Mouse (Mus musculus): ENCODE measurements around the gene Cnot3.
"Not testable (repeated sequence)": the region's sequence is repeated elsewhere in the genome, so short reads cannot be mapped to it uniquely, and the experiment has no call there.

The Cnot3 gene

DNA sequence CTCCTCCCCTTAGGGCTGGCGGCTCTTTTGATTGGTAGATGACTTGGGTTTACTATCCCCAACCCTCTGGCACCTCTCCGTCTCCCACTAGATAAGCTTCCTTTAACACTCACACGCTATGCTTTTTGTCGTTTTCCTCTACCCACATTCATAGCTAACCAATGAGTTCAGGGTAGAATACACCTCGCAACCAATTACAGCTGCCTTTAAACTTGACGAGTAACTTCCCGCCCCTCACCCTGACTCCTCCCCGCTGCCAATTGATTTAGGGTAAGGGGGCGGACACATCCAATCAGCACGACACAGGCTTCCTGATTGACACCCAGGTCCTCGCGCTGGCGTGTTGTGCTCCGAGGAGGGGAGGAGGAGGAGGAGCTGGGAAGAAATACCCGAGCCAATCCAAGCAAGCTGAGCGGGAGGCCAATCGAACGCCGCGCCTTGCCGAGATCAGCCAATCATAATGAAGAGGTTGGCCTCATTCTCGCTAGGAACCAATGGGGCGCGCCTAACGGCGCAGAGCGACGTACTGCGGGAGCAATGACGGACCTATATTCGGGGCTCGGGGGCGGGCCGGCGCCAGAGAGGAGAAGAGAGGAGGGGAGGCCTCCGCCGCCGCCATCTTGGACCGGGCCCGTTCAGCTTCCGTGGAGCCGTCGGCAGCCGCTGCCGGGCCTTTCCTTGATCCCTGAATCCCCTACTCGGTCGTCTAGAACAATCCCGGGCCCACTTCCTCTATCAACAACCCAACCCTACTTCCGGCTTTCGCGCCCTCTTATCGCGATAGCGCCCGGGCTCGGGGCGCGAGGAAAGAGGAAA lies at the start of gene Cnot3:
Cnot3 (plus strand) TSS at position 597 of the 816 bp plus-strand sequence.
- in situ Hi-C loops (cut with MboI, MseI): loop anchor here (25.0 kb wide), 2 partner anchors 1017 to 1417 kb away; partner anchors contain the start of genes Ppp6r1, U2af2 and Zfp580

- in situ Hi-C loops (cut with MboI, MseI): not testable (repeated sequence)
Observed at GRCm38 (mm10) chr7:3597755-3598154, 47.3 kb upstream of the Cnot3 start.

GRCm38 (mm10) chr7:3601119-3601518 lies 43.9 kb upstream of the Cnot3 start:
- in situ Hi-C loops (cut with MboI, MseI): loop anchor here (25.0 kb wide), 1 partner anchor 236 kb away; the partner anchor contains the start of genes Gm15448 and Pira2

DNA sequence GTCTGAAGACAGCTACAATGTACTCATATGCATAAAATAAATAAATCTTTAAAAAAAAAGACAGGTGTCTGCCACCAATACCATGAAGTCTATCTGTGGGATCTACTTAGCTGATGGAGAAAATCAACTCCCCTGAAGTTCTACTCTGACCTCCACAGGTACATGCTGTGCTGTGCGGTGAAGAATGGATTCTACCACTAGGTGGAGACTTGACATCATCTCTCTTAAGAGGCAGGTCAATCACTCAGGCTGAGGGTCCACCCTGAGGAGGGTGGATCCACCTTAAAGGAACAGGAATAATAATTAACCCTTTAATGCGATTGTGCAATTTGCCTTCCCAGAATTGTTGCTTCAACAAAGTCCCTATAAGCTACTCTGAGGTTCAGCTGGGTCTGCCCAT lies 38.3 kb upstream of the Cnot3 start:
- in situ Hi-C loops (cut with MboI, MseI): loop anchor here (25.0 kb wide), 1 partner anchor 231 kb away; the partner anchor contains the start of genes Gm15448 and Pira2

GRCm38 (mm10) chr7:3607391-3607790 lies 37.7 kb upstream of the Cnot3 start:
- in situ Hi-C loops (cut with MboI, MseI): loop anchor here (25.0 kb wide), 1 partner anchor 230 kb away; the partner anchor contains the start of genes Gm15448 and Pira2

DNA sequence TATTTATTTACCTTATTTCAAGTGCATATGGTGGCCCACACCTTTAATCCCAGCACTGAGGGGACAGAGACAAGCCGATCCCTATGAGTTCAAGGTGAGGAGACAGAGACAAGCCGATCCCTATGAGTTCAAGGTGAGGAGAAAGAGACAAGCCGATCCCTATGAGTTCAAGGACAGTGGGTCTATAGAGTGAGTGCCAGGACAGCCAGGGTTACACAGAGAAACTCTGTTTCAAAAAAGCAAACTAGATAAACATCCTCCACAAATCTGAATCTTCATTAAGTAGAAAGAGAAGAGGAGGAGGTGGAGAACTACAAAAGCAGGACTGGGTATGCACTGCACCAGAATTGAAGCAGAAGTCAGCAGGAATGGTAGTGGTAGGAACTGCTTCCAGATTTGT lies 36.4 kb upstream of the Cnot3 start:
- in situ Hi-C loops (cut with MboI, MseI): loop anchor here (25.0 kb wide), 1 partner anchor 229 kb away; the partner anchor contains the start of genes Gm15448 and Pira2

GRCm38 (mm10) chr7:3609082-3609481 lies 36.0 kb upstream of the Cnot3 start:
- in situ Hi-C loops (cut with MboI, MseI): loop anchor here (25.0 kb wide), 1 partner anchor 228 kb away; the partner anchor contains the start of genes Gm15448 and Pira2

DNA sequence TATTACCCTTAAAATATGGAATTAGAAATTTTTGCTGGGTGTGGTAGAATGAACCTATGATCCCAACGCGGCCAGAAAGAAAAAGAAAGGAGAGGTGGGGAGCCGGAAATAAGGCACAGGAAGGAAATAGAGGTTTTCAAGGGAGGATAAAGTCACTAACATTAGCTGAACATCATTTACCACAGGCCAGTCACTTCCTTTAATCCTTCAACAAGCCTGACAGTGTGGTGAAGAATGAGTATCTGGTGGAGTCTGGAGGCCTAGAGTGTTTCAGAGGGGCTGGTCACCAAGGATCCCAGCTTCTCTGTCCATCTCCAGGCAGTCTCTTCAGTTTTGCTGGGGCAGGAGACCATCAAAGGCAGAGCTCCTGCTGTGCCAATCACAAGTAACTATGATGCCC lies 34.6 kb upstream of the Cnot3 start:
- in situ Hi-C loops (cut with MboI, MseI): loop anchor here (25.0 kb wide), 1 partner anchor 227 kb away; the partner anchor contains the start of genes Gm15448 and Pira2

- in situ Hi-C loops (cut with MboI, MseI): loop anchor here (25.0 kb wide), 1 partner anchor 226 kb away; the partner anchor contains the start of genes Gm15448 and Pira2
Observed at GRCm38 (mm10) chr7:3611006-3611405, 34.1 kb upstream of the Cnot3 start.

DNA sequence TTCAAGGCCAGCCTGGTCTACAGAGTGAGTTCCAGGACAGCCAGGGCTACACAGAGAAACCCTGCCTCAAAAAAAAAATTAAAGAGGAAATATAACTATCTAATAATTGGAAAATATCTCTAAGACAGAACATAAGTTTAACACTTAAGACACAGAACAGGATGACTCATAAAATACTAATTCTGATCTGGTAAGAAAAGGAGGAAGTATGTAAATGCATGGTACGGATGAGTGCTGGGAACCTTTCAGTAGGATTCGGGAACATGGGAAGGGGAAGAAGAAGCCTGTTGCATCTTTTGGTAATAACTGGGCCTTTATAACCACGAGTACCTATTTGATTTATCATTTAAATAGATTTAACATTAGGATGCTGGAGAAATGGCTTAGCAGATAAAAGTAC lies 31.0 kb upstream of the Cnot3 start:
- in situ Hi-C loops (cut with MboI, MseI): loop anchor here (25.0 kb wide), 1 partner anchor 223 kb away; the partner anchor contains the start of genes Gm15448 and Pira2

GRCm38 (mm10) chr7:3616057-3616388 lies 29.0 kb upstream of the Cnot3 start, which contains the start of gene Oscar:
TSS of gene Oscar (minus strand) at chr7:3616157.
- in situ Hi-C loops (cut with MboI, MseI): loop anchor here (25.0 kb wide), 1 partner anchor 221 kb away; the partner anchor contains the start of genes Gm15448 and Pira2

DNA sequence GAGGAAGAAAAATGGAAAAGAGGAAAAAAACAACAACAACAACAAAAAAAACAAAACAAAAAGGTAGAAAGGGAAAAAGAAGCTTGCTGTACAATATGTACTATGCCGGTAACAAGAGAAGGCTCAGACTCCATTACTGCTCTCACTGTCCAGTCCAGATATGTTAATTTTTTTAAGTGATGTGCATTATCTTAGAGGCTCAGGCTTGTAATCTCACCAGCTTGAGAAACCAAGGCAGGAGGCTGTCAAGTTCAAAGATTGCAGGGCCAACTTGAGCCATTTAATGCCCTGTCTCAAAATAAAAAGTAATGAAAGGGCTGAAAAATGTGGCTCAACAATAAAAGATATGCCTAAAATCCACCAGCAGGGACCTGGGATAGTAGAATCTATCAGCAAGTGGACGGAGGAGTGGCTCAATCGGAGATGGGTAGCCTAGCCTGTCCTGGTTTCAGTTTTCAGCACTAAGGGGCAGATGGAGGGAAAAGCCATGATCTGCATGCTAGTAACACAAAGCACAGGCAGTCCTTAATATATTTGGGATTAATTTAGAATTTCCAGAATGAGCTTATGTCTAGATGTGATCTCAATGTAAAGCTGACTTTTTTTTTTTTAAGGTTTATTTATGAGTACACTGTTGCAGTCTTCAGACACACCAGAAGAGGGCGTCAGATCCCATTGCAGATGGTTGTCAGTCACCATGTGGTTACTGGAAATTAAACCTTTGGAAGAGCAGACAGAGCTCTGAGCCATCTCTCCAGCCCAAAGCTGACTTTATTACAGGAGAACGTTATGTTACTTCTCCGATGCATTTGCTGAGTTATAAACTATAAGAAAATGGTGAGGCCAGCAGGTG lies 28.5 kb upstream of the Cnot3 start:
- in situ Hi-C loops (cut with MboI, MseI): loop anchor here (25.0 kb wide), 1 partner anchor 221 kb away; the partner anchor contains the start of genes Gm15448 and Pira2

DNA sequence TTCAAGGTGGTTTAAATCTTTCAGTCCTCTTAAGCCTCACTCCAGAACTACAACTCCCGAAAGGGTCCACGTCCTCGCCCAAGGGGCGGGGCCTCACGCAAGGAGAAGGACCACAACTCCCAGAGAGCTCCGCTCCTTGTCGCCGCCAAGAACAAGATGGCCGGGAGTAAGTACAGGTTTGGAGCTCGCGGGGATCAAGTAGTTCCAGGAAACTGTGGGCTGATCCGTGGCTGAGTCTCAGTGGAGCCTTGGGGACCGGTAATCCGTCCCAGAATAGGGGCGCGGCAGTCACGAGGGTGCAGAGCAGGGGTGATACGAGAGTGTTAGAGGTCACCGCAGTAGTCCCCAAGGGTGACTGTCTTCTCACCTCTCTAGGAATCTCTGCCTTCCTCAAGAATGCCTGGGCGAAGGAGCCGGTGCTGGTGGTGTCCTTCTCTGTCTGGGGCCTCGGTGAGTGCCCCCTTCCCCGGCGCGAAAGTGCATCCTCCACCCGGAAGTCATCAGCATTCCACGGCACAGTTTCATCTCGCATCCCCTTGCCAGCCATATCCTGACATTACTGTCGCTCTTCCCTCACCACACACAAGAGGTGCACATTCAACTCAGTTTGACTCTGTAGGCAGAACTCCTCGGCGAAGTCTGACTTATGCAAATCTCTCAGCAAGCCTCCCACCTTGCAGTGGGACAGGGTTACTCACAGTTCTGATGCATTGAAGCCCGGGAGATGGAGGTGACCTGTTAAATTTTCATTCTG lies 27.6 kb upstream of the Cnot3 start, which contains the start of gene Ndufa3:
Ndufa3 (plus strand) TSS at position 132 of the 754 bp plus-strand sequence.
- in situ Hi-C loops (cut with MboI, MseI): loop anchor here (25.0 kb wide), 1 partner anchor 220 kb away; the partner anchor contains the start of genes Gm15448 and Pira2

GRCm38 (mm10) chr7:3629030-3629429 lies 16.0 kb upstream of the Cnot3 start:
- in situ Hi-C loops (cut with MboI, MseI): loop anchor here (10.0 to 25.0 kb wide), 3 partner anchors 516 to 1433 kb away; partner anchors contain the start of genes Ppp6r1, U2af2 and Zfp580

DNA sequence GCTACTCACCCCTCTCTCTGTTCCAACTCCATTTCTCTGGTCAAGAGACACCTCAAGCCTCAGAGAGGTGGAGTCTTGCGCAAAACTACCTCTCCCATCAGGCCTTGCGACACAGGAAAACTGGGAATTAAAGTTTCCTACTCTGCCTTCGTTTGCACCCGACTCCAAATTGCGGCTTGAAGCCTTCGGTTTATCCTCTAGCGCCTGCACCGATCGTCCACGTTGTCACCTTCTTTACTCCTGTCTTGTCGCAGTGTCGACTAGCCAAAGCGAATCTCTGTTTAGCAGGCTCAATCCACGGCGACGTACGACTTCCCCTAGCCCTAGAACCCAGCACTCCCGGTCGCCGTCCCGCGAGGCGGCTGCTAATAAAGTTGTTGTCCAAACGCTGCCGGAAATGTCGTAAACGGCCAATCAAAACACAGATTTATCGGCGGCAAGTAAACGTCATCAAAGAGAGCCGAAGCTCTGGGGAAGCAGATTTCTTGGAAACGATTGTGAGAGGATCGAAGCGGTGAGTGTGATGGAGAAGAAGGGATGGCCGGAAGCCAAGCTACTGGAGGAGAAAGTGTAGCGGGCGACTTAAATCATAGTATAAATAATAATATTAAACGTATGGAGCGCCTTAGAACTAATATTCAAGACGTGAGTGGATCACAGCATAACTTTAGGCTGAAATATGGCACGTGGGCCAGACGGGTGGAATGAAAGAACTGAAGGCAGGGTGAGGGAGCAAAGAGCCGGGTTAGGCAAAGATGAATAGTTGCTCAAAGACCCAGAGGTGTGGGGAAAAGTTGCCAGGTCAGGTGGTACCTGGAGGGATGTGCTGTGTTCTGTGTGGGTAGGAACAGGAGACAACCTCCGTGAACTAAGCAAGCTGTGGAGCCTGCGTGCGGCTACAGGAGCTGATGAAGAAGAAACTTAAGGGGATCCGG lies 15.3 kb upstream of the Cnot3 start, which contains the start of the genes Tfpt and Prpf31:
Tfpt (minus strand) TSS at position 387 of the 935 bp plus-strand sequence.
Prpf31 (plus strand) TSS at position 443 of the 935 bp plus-strand sequence.
- in situ Hi-C loops (cut with MboI, MseI): loop anchor here (10.0 to 25.0 kb wide), 3 partner anchors 515 to 1432 kb away; partner anchors contain the start of genes Ppp6r1, U2af2 and Zfp580

DNA sequence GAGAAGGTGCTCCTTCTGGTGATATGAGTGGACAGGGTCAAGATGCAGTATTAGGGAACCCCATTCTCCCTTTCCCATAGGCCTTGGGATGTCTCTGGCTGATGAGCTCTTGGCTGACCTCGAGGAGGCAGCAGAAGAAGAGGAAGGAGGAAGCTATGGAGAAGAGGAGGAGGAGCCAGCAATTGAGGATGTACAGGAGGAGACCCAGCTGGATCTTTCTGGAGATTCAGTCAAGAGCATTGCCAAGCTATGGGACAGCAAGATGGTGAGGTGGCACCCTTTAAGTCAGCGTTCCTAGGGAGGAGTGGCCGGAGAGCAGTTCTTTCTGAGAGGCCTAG lies 14.6 kb upstream of the Cnot3 start:
- in situ Hi-C loops (cut with MboI, MseI): loop anchor here (25.0 kb wide), 2 partner anchors 1032 to 1432 kb away; partner anchors contain the start of genes Ppp6r1, U2af2 and Zfp580

GRCm38 (mm10) chr7:3643412-3643811 lies 1.7 kb upstream of the Cnot3 start:
- in situ Hi-C loops (cut with MboI, MseI): loop anchor here (25.0 kb wide), 2 partner anchors 1019 to 1419 kb away; partner anchors contain the start of genes Ppp6r1, U2af2 and Zfp580

DNA sequence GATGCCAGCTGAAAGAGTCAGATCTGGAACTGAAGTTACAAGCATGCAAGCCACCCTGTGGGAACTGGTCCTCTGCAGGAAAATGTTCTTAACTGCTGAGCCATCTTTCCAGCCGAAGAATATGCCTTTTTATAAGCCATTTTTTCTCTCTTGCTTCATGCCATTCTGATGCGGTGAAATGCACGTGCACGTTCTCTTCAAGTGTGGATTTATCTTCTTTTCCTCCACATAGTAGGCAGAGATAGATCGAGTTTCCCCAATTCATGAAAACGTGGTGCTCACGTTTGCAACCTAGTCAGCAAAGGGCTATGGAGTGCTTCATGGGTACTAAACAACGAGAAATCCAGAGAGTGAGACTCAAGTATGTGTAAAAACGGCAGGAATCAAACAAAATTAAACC lies 1.2 kb upstream of the Cnot3 start:
- in situ Hi-C loops (cut with MboI, MseI): loop anchor here (25.0 kb wide), 2 partner anchors 1018 to 1418 kb away; partner anchors contain the start of genes Ppp6r1, U2af2 and Zfp580

DNA sequence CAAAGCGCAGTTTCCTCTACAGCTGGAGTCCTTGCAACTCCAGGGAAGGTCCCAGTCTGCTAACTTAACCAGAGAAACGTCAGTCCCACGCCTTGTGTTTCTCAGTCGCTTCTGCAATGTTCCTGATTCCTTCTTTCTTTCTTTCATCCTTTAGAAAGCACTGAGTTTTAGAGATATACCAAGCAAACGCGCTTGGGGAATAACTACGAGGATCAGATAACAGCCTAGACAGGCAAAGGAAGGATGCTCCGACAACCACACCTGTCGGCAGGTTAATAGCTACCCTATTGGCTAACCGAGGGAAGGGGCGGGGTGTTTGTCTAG lies 758 bp upstream of the Cnot3 start:
- in situ Hi-C loops (cut with MboI, MseI): loop anchor here (25.0 kb wide), 2 partner anchors 1018 to 1418 kb away; partner anchors contain the start of genes Ppp6r1, U2af2 and Zfp580
